24 mouse cellular contexts compared by ENCODE assay signal in genomic region chr6:27809996-27810395, GRCm38 (mm10).
A peak's percentile ranks its signal among the peaks of the same experiment; 100 is the strongest.
DNase-seq lines count a peak whose midpoint lies in the region; ATAC-seq and TF ChIP-seq lines count a peak whose summit lies in the region.
"Had no signal": no experiment of that assay in that cellular context is flagged by ENCODE, and none has a peak within 500 bp of the region (broad histone marks: within the 10 kb centered on the region; RNA-seq: fewer than 3 reads in every experiment).

No protein-coding gene starts in this region.

- H3K27ac ChIP-seq in left cerebral cortex, adult 2 months: peak overlapping the region; percentile 10; the same call in 1 of the 2 replicates
- H3K27ac ChIP-seq in midbrain, embryonic 16.5 days (ENCODE audit: low read length): no peak overlapping the region
- H3K27ac ChIP-seq: forebrain, embryonic 10.5 days; gastrocnemius, adult 2 months; hindbrain, embryonic 13.5 days; liver, embryonic 14.5 days; lung, embryonic 15.5 days had no signal

- H3K9me3 ChIP-seq in midbrain, embryonic 16.5 days (replicated peaks; ENCODE audit: control insufficient read depth, low read length, poor library complexity, severe bottlenecking): no peaks in the 10 kb centered on the region
- H3K9me3 ChIP-seq: forebrain, embryonic 10.5 days; heart, embryonic 12.5 days; hindbrain, embryonic 13.5 days; lung, embryonic 15.5 days had no signal

- no peak overlapping the region for H3K4me2 ChIP-seq in midbrain, embryonic 16.5 days (ENCODE audit: low read length)
- H3K4me2 ChIP-seq: heart, embryonic 12.5 days; hindbrain, embryonic 13.5 days; lung, embryonic 15.5 days; midbrain, embryonic 11.5 days had no signal

- no peak for TF ChIP-seq CTCF in left cerebral cortex, adult 2 months (IDR thresholded peaks at IDR 0.05)

- H3K4me1 ChIP-seq in midbrain, embryonic 16.5 days (ENCODE audit: control insufficient read depth, insufficient read depth, low read length): no peaks in the 10 kb centered on the region
- H3K4me1 ChIP-seq: forebrain, embryonic 10.5 days; heart, embryonic 12.5 days; hindbrain, embryonic 13.5 days; lung, embryonic 15.5 days had no signal

- 0 out of 2 replicates have a peak, but pooled peaks have one; percentile 13 for ATAC-seq in neutrophil, adult 5-6 weeks (ENCODE audit: extremely low read depth, insufficient number of reproducible peaks, low FRiP score, poor library complexity, severe bottlenecking)
- no peak for ATAC-seq in midbrain, embryonic 16.5 days
- ATAC-seq in activated CD4-positive, CD25-positive, alpha-beta regulatory T cell, adult 4 months: no peak
- ATAC-seq: forebrain, postnatal 0 days had no signal

- intact Hi-C loops in left cerebral cortex, adult 2 months (cut with DNase I): no loop called here
- intact Hi-C loops in left cerebral cortex, postnatal 4 days (cut with DNase I): no loop called here

- WGBS in midbrain, embryonic 16.5 days: 78% methylated on average over 6 of the region's 6 CpGs

- no peak for DNase-seq in left cerebral cortex, adult 2 months (ENCODE audit: extremely low spot score in 1 of 2, low spot score in 2 of 2)
- DNase-seq in left cerebral cortex, postnatal 4 days: no peak
- peak; percentile 12 for DNase-seq in cerebellum, adult 9-10 months
- DNase-seq in embryo, embryonic 10.5 days (ENCODE audit: low spot score): no peak
- DNase-seq: adrenal gland, adult 2 months; B cell, adult 2 months; forebrain, postnatal 0 days; gastrocnemius, adult 2 months; heart, adult 11 months; heart, postnatal 14 days; kidney, adult 8-10 months; kidney, postnatal 36 days; layer of hippocampus, adult 9-11 months; spleen, adult 18-20 months; thymus, adult 2 months had no signal

- no peaks in the 10 kb centered on the region for H3K36me3 ChIP-seq in midbrain, embryonic 16.5 days (ENCODE audit: control insufficient read depth, insufficient read depth, low read length)
- H3K36me3 ChIP-seq: forebrain, embryonic 10.5 days; heart, embryonic 12.5 days; hindbrain, embryonic 13.5 days; lung, embryonic 15.5 days had no signal

- no peak overlapping the region for H3K9ac ChIP-seq in midbrain, embryonic 16.5 days (ENCODE audit: low read depth, low read length)
- H3K9ac ChIP-seq: forebrain, postnatal 0 days; heart, embryonic 12.5 days; hindbrain, embryonic 13.5 days; liver, embryonic 14.5 days; lung, embryonic 15.5 days had no signal

- no peaks in the 10 kb centered on the region for H3K27me3 ChIP-seq in midbrain, embryonic 16.5 days (ENCODE audit: control insufficient read depth, insufficient read depth, low read depth, low read length)
- H3K27me3 ChIP-seq: heart, embryonic 12.5 days; hindbrain, embryonic 13.5 days; lung, embryonic 15.5 days had no signal

- no peak overlapping the region for H3K4me3 ChIP-seq in left cerebral cortex, adult 2 months
- H3K4me3 ChIP-seq in midbrain, embryonic 16.5 days (ENCODE audit: low read depth, low read length): no peak overlapping the region
- H3K4me3 ChIP-seq: forebrain, embryonic 10.5 days; gastrocnemius, adult 2 months; heart, embryonic 12.5 days; hindbrain, embryonic 13.5 days; lung, embryonic 15.5 days had no signal
